Mouse (Mus musculus): ENCODE measurements around the gene Lrp1. TPM values are rescaled to one million over a fixed set of nuclear protein-coding genes. Genes with fewer than 3 reads are reported as not detected.

The Lrp1 gene
- polyA plus RNA-seq, 1 experiment from 2014 or later = 55.5 TPM

DNA sequence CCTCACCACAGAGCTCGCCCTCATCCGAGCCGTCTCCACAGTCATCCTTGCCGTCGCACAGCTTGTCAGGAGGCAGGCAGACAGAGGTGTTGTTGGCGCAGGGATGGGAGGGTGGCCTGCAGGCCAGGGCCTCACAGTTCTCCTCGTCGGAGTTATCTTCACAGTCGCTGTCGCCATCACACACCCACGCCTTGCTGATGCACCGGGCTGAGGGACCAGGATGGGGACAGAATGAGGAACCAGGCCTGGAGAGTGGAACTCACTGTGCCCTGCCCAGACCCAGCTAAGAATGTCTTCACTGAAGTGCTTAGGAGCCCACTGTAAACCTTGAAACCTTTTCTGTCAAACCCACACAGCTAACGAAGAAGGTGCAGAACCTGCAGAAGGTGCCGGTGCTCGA, 43.0 kb downstream of the Lrp1 start:
- no peaks in the 10 kb centered on the region for H3K4me1 ChIP-seq (ENCODE audit: control insufficient read depth, insufficient read depth, low read length)
- H3K36me3 ChIP-seq (replicated peaks; ENCODE audit: control insufficient read depth, insufficient read depth, low read depth, low read length) = peaks cover 16% of the 10 kb centered on the region
- H3K4me3 ChIP-seq (ENCODE audit: low read depth, low read length) = no peak overlapping the region
- DNase-seq (ENCODE audit: low spot score) = no peak
- H3K9ac ChIP-seq (replicated peaks; ENCODE audit: low read length) = no peak overlapping the region
- no peak overlapping the region for H3K27ac ChIP-seq (replicated peaks; ENCODE audit: low read depth, low read length)
- no peak for ATAC-seq (replicated peaks; ENCODE audit: insufficient number of reproducible peaks, low FRiP score, low TSS enrichment, low read depth)
- no peaks in the 10 kb centered on the region for H3K9me3 ChIP-seq (replicated peaks; ENCODE audit: control insufficient read depth, low read length)
- no peaks in the 10 kb centered on the region for H3K27me3 ChIP-seq (ENCODE audit: control insufficient read depth, insufficient read depth, low read length)
- 92% methylated on average over 15 of the region's 15 CpGs for WGBS
- no peak overlapping the region for H3K4me2 ChIP-seq (ENCODE audit: low read depth, low read length)

DNA sequence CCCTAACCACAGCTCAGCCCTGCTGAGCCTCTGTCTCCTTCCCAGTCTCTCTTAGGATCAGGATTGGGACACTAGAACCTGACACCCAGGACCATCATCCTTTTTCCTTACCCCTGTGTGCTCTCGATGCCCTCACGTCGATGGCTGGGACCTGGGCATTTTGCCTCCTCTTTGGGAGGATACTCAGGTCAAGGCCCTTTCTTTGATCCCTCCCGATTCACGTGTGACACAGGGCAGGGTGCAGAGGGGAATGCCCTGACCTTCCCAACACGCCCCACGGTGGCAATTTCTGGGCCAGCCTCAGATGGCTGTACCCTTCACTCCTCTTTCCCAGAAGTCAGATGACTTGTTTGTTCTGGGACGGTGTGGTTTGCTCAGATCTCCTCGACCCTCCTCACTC, 43.8 kb downstream of the Lrp1 start:
- Histone ChIP-seq H3K4me2 (ENCODE audit: low read depth, low read length) (no peak overlapping the region), H3K4me3 (ENCODE audit: low read depth, low read length) (no peak overlapping the region), H3K27ac (replicated peaks; ENCODE audit: low read depth, low read length) (no peak overlapping the region), H3K9me3 (replicated peaks; ENCODE audit: control insufficient read depth, low read length) (no peaks in the 10 kb centered on the region), H3K36me3 (replicated peaks; ENCODE audit: control insufficient read depth, insufficient read depth, low read depth, low read length) (peaks cover 14% of the 10 kb centered on the region), H3K27me3 (ENCODE audit: control insufficient read depth, insufficient read depth, low read length) (no peaks in the 10 kb centered on the region), H3K4me1 (ENCODE audit: control insufficient read depth, insufficient read depth, low read length) (no peaks in the 10 kb centered on the region), H3K9ac (replicated peaks; ENCODE audit: low read length) (no peak overlapping the region)
- ATAC-seq (replicated peaks; ENCODE audit: insufficient number of reproducible peaks, low FRiP score, low TSS enrichment, low read depth) = no peak
- no peak for DNase-seq (ENCODE audit: low spot score)
- WGBS = 82% methylated on average over 9 of the region's 9 CpGs

GRCm38 (mm10) chr10:127576381-127576961, 44.5 kb downstream of the Lrp1 start:
- Histone ChIP-seq H3K36me3 (replicated peaks; ENCODE audit: control insufficient read depth, insufficient read depth, low read depth, low read length) (peaks cover 9% of the 10 kb centered on the region), H3K4me3 (ENCODE audit: low read depth, low read length) (no peak overlapping the region), H3K4me2 (ENCODE audit: low read depth, low read length) (no peak overlapping the region), H3K9me3 (replicated peaks; ENCODE audit: control insufficient read depth, low read length) (no peaks in the 10 kb centered on the region), H3K27me3 (ENCODE audit: control insufficient read depth, insufficient read depth, low read length) (no peaks in the 10 kb centered on the region), H3K9ac (replicated peaks; ENCODE audit: low read length) (no peak overlapping the region), H3K4me1 (ENCODE audit: control insufficient read depth, insufficient read depth, low read length) (no peaks in the 10 kb centered on the region), H3K27ac (replicated peaks; ENCODE audit: low read depth, low read length) (no peak overlapping the region)
- no peak for ATAC-seq (replicated peaks; ENCODE audit: insufficient number of reproducible peaks, low FRiP score, low TSS enrichment, low read depth)
- DNase-seq (ENCODE audit: low spot score) = peak; percentile 50
- WGBS = 67% methylated on average over 18 of the region's 18 CpGs

DNA sequence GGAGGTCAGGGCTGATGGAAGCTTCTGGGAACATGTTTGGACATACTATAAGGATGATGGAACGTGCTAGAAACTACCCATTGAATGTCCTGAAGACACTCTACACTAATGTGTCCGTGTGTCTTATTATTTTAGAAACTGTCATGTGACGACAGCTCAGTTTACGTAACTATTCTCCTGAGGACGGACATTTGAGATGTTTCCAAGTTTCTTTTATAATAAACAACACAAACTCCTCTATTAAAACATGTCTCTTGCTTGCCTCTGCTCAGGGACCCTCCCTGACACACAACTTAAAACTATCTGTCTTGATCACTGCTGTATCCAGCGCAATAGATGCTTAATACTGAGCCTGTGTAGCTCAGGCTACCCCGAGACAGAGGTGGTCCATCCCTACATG, 45.2 kb downstream of the Lrp1 start:
- H3K4me3 ChIP-seq (ENCODE audit: low read depth, low read length) = no peak overlapping the region
- WGBS = 93% methylated on average over 7 of the region's 7 CpGs

GRCm38 (mm10) chr10:127572281-127572680, 48.7 kb downstream of the Lrp1 start:
- Histone ChIP-seq H3K9ac (replicated peaks; ENCODE audit: low read length) (no peak overlapping the region), H3K27ac (replicated peaks; ENCODE audit: low read depth, low read length) (no peak overlapping the region), H3K4me3 (ENCODE audit: low read depth, low read length) (no peak overlapping the region), H3K4me2 (ENCODE audit: low read depth, low read length) (no peak overlapping the region), H3K36me3 (replicated peaks; ENCODE audit: control insufficient read depth, insufficient read depth, low read depth, low read length) (peaks cover 20% of the 10 kb centered on the region), H3K4me1 (ENCODE audit: control insufficient read depth, insufficient read depth, low read length) (no peaks in the 10 kb centered on the region), H3K9me3 (replicated peaks; ENCODE audit: control insufficient read depth, low read length) (no peaks in the 10 kb centered on the region), H3K27me3 (ENCODE audit: control insufficient read depth, insufficient read depth, low read length) (no peaks in the 10 kb centered on the region)
- 94% methylated on average over 5 of the region's 5 CpGs for WGBS
- ATAC-seq (replicated peaks; ENCODE audit: insufficient number of reproducible peaks, low FRiP score, low TSS enrichment, low read depth) (no peak), DNase-seq (ENCODE audit: low spot score) (no peak)

More for the DNA sequence above, 45.2 kb downstream of the Lrp1 start:
- Histone ChIP-seq H3K4me1 (ENCODE audit: control insufficient read depth, insufficient read depth, low read length) (no peaks in the 10 kb centered on the region), H3K27ac (replicated peaks; ENCODE audit: low read depth, low read length) (no peak overlapping the region), H3K36me3 (replicated peaks; ENCODE audit: control insufficient read depth, insufficient read depth, low read depth, low read length) (peaks cover 6% of the 10 kb centered on the region), H3K27me3 (ENCODE audit: control insufficient read depth, insufficient read depth, low read length) (no peaks in the 10 kb centered on the region), H3K9ac (replicated peaks; ENCODE audit: low read length) (no peak overlapping the region), H3K9me3 (replicated peaks; ENCODE audit: control insufficient read depth, low read length) (no peaks in the 10 kb centered on the region), H3K4me2 (ENCODE audit: low read depth, low read length) (no peak overlapping the region)
- no peak for DNase-seq (ENCODE audit: low spot score)
- no peak for ATAC-seq (replicated peaks; ENCODE audit: insufficient number of reproducible peaks, low FRiP score, low TSS enrichment, low read depth)

DNA sequence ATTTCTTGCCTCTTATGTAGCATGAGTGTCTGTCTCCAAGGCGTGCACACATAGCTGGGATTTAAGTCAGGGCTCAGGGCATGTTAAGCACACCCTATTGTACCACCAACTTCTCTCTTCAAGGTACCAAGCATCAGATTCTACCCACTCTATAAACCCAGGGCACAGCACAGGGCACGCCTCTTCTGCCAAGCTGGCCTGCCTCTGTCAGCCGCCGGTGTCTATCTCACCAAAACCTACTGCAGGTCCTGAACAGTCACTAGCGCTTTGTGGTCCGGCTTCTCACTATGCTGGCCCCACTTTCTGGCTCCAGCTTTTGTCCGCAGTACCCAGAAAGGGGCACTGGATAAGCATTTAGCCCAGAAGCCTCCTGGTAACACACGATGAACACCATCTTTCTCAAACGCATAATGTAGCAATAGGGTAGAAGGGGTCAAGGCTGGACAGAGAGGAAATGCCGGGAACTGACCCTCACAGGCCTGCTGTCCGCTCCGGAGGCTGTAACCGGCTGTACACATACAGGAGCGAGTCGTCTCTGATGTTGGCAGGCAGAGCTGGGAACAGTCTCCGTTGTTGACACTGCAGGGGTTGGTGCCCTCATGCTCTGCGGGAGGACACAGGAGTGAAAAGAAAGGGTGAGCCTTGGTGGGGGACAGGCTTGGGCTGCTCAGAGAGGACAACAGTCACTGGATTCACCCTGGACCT, 49.9 kb downstream of the Lrp1 start:
- no peak overlapping the region for H3K27ac ChIP-seq (replicated peaks; ENCODE audit: low read depth, low read length)
- H3K27me3 ChIP-seq (ENCODE audit: control insufficient read depth, insufficient read depth, low read length) = no peaks in the 10 kb centered on the region
- H3K4me3 ChIP-seq (ENCODE audit: low read depth, low read length) = no peak overlapping the region
- no peaks in the 10 kb centered on the region for H3K9me3 ChIP-seq (replicated peaks; ENCODE audit: control insufficient read depth, low read length)
- H3K36me3 ChIP-seq (replicated peaks; ENCODE audit: control insufficient read depth, insufficient read depth, low read depth, low read length) = peaks cover 22% of the 10 kb centered on the region
- H3K9ac ChIP-seq (replicated peaks; ENCODE audit: low read length) = no peak overlapping the region
- no peak for ATAC-seq (replicated peaks; ENCODE audit: insufficient number of reproducible peaks, low FRiP score, low TSS enrichment, low read depth)
- no peak for DNase-seq (ENCODE audit: low spot score)
- WGBS = 91% methylated on average over 17 of the region's 17 CpGs
- H3K4me2 ChIP-seq (ENCODE audit: low read depth, low read length) = no peak overlapping the region
- no peaks in the 10 kb centered on the region for H3K4me1 ChIP-seq (ENCODE audit: control insufficient read depth, insufficient read depth, low read length)

DNA sequence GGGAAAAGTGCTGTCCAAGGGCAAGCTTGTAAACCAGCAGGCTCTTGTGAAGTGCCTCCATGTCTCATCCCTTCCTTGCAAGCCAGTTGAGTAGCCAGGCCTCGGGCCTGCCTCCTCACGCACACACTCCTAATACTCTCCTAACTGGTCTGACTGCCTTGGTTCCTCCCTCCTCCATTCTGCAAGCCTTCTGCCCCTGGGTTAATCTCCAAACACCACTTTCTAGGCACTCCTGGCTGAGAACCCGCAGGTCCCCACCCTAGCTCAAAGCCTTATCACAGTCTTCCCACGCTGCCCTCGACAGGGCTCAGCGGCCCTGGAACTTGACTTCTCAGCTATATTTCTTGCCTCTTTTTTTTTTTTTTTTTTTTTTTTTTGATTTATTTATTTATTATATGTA, 50.6 kb downstream of the Lrp1 start:
- DNase-seq (ENCODE audit: low spot score) = no peak
- Histone ChIP-seq H3K4me1 (ENCODE audit: control insufficient read depth, insufficient read depth, low read length) (no peaks in the 10 kb centered on the region), H3K27ac (replicated peaks; ENCODE audit: low read depth, low read length) (no peak overlapping the region), H3K36me3 (replicated peaks; ENCODE audit: control insufficient read depth, insufficient read depth, low read depth, low read length) (peaks cover 17% of the 10 kb centered on the region), H3K4me3 (ENCODE audit: low read depth, low read length) (no peak overlapping the region), H3K9ac (replicated peaks; ENCODE audit: low read length) (no peak overlapping the region), H3K4me2 (ENCODE audit: low read depth, low read length) (no peak overlapping the region), H3K9me3 (replicated peaks; ENCODE audit: control insufficient read depth, low read length) (no peaks in the 10 kb centered on the region), H3K27me3 (ENCODE audit: control insufficient read depth, insufficient read depth, low read length) (no peaks in the 10 kb centered on the region)
- ATAC-seq (replicated peaks; ENCODE audit: insufficient number of reproducible peaks, low FRiP score, low TSS enrichment, low read depth) = no peak
- 78% methylated on average over 6 of the region's 6 CpGs for WGBS

GRCm38 (mm10) chr10:127569450-127569849, 51.5 kb downstream of the Lrp1 start:
- DNase-seq (ENCODE audit: low spot score) (peak; percentile 92), ATAC-seq (replicated peaks; ENCODE audit: insufficient number of reproducible peaks, low FRiP score, low TSS enrichment, low read depth) (no peak)
- WGBS = 29% methylated on average over 3 of the region's 3 CpGs
- Histone ChIP-seq H3K4me1 (ENCODE audit: control insufficient read depth, insufficient read depth, low read length) (no peaks in the 10 kb centered on the region), H3K27ac (replicated peaks; ENCODE audit: low read depth, low read length) (no peak overlapping the region), H3K9ac (replicated peaks; ENCODE audit: low read length) (no peak overlapping the region), H3K36me3 (replicated peaks; ENCODE audit: control insufficient read depth, insufficient read depth, low read depth, low read length) (peaks cover 19% of the 10 kb centered on the region), H3K4me3 (ENCODE audit: low read depth, low read length) (no peak overlapping the region), H3K27me3 (ENCODE audit: control insufficient read depth, insufficient read depth, low read length) (no peaks in the 10 kb centered on the region), H3K4me2 (ENCODE audit: low read depth, low read length) (no peak overlapping the region), H3K9me3 (replicated peaks; ENCODE audit: control insufficient read depth, low read length) (no peaks in the 10 kb centered on the region)
